In the genomic region with DNA sequence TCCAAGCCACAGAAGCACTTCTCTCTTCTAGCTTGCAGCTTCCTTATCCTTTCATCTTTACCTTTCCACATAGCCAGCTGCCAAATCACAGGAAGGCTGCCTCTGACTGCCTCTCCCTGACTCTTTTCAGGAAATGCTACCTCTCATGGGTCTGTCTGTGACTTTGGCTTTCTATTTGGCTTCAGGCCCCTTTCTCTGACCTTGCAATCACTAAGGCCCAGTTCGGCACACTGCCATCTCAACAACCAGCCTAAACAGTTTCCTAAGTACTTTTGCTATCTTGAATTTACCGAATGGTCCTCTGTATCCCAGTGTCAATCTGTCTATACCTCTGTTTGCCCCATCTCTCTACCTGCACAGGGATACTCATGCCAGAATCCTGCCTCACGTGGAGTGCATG, we compare ENCODE assay signal across 19 mouse cellular contexts. TPM values are rescaled to one million over a fixed set of nuclear protein-coding genes. Genes with fewer than 3 reads are reported as not detected.
A peak's percentile ranks its signal among the peaks of the same experiment; 100 is the strongest.
DNase-seq lines count a peak whose midpoint lies in the region.
"Had no signal": no experiment of that assay in that cellular context is flagged by ENCODE, and none has a peak within 500 bp of the region (broad histone marks: within the 10 kb centered on the region; RNA-seq: fewer than 3 reads in every experiment).

No protein-coding gene starts in this region.

- DNase-seq in adrenal gland, adult (ENCODE audit: inconsistent age in 2 of 2, low spot score in 1 of 2) = peak; percentile 45 to 63
- DNase-seq in adrenal gland, adult 8-10 months = no peak
- peak; percentile 58 for DNase-seq in adrenal gland, postnatal 10 days
- no peak for DNase-seq in adrenal gland, adult 18-20 months (ENCODE audit: low spot score in 2 of 2)
- peak; percentile 59 for DNase-seq in adrenal gland, postnatal 14 days
- DNase-seq in adrenal gland, postnatal 36 days = peak; percentile 38 to 52
- DNase-seq in heart, postnatal 4 days = no peak
- DNase-seq in embryo, embryonic 10 days (ENCODE audit: low spot score) = no peak
- DNase-seq: B cell, adult 2 months; cerebellum, adult 11 months; cerebellum, adult 18-20 months; cerebellum, adult 8-10 months; cerebellum, adult 9-11 months; cerebellum, postnatal 14 days; cerebellum, postnatal 36 days; forebrain, postnatal 0 days had no signal

RNA-seq across cellular contexts. Expression of a gene that starts 14.1 kb away (rescaled TPM):
- total RNA-seq in adrenal gland, adult 8-10 months (2022) = 100 to 1,000 TPM in 3 of 4 experiments, 10 to 100 TPM in 1; 96.3 to 120 (median 114) TPM
- 10 to 100 TPM; 80.1 to 82.7 TPM for total RNA-seq in adrenal gland, postnatal 10 days (2021)
- 10 to 100 TPM; 88.1 to 99.2 TPM for total RNA-seq in adrenal gland, adult 18-20 months (2021)
- 86.6 and 89.9 TPM in 2 replicates for total RNA-seq in adrenal gland, postnatal 14 days (2021)
- 10 to 100 TPM; 94.6 to 95.6 TPM for total RNA-seq in adrenal gland, postnatal 36 days (2021)
- 10 to 100 TPM; 63.3 to 66.4 TPM for total RNA-seq in heart, postnatal 4 days (2021)

RNA-seq across cellular contexts. Expression of a gene that starts 14.3 kb away (rescaled TPM):
- 10 to 100 TPM; 34.1 to 41.6 (median 38.6) TPM for total RNA-seq in adrenal gland, adult 8-10 months (2022)
- 10 to 100 TPM; 33.8 to 37.1 TPM for total RNA-seq in adrenal gland, postnatal 10 days (2021)
- 10 to 100 TPM; 30.5 to 37.4 TPM for total RNA-seq in adrenal gland, adult 18-20 months (2021)
- 37.2 and 37.4 TPM in 2 replicates for total RNA-seq in adrenal gland, postnatal 14 days (2021)
- 10 to 100 TPM; 35.2 to 38.5 TPM for total RNA-seq in adrenal gland, postnatal 36 days (2021)
- total RNA-seq in heart, postnatal 4 days (2021) = 10 to 100 TPM; 34.8 to 37.5 TPM

RNA-seq across cellular contexts. Expression of a gene that starts 22.2 kb away (rescaled TPM):
- 10 to 100 TPM; 24.3 to 50.0 (median 36.7) TPM for total RNA-seq in adrenal gland, adult 8-10 months (2022)
- 10 to 100 TPM; 33.0 to 43.7 TPM for total RNA-seq in adrenal gland, postnatal 10 days (2021)
- 10 to 100 TPM; 20.7 to 28.3 TPM for total RNA-seq in adrenal gland, adult 18-20 months (2021)
- 32.0 and 37.3 TPM in 2 replicates for total RNA-seq in adrenal gland, postnatal 14 days (2021)
- total RNA-seq in adrenal gland, postnatal 36 days (2021) = 10 to 100 TPM; 21.2 to 21.6 TPM
- 10 to 100 TPM; 25.2 to 27.6 TPM for total RNA-seq in heart, postnatal 4 days (2021)

RNA-seq across cellular contexts. Expression of a gene that starts 28.5 kb away (rescaled TPM):
- not detected for total RNA-seq in adrenal gland, adult 8-10 months (2022)
- 1 to 10 TPM in 1 of 2 experiments, not detected in 1; 1.4 TPM for total RNA-seq in adrenal gland, postnatal 10 days (2021)
- total RNA-seq in adrenal gland, adult 18-20 months (2021) = not detected
- not detected in 2 replicates for total RNA-seq in adrenal gland, postnatal 14 days (2021)
- total RNA-seq in adrenal gland, postnatal 36 days (2021) = not detected
- total RNA-seq in heart, postnatal 4 days (2021) = not detected
- total RNA-seq: CH12.LX; common myeloid progenitor, adult 5-6 weeks; forebrain, postnatal 0 days; G1E had no signal

RNA-seq across cellular contexts. Expression of a gene that starts 37.9 kb away (rescaled TPM):
- not detected for total RNA-seq in adrenal gland, adult 8-10 months (2022)
- not detected for total RNA-seq in adrenal gland, postnatal 10 days (2021)
- not detected for total RNA-seq in adrenal gland, adult 18-20 months (2021)
- not detected in 2 replicates for total RNA-seq in adrenal gland, postnatal 14 days (2021)
- not detected for total RNA-seq in adrenal gland, postnatal 36 days (2021)
- total RNA-seq in heart, postnatal 4 days (2021) = not detected
- total RNA-seq: common myeloid progenitor, adult 5-6 weeks; forebrain, postnatal 0 days had no signal

Comparison
In these comparisons a context has a peak if more than half of its experiments do, and no peak if none do; other contexts are left out.
1. DNase-seq: peak in adrenal gland, adult (2 of 2), adrenal gland, postnatal 10 days (single experiment), adrenal gland, postnatal 14 days (single experiment) and adrenal gland, postnatal 36 days (2 of 2); none in adrenal gland, adult 8-10 months (single experiment), adrenal gland, adult 18-20 months (0 of 2), heart, postnatal 4 days (single experiment) and embryo, embryonic 10 days (single experiment).